Mouse (Mus musculus): ENCODE measurements around the gene Adgrg1.

Gene Adgrg1

GRCm38 (mm10) chr8:94974467-94975165, at the start of gene Adgrg1:
TSS of gene Adgrg1 (plus strand) at chr8:94974751.
- no peak for DNase-seq

- no peak for DNase-seq
Observed at GRCm38 (mm10) chr8:94928227-94928626, 46.3 kb upstream of the Adgrg1 start.

GRCm38 (mm10) chr8:94933918-94934317, 40.6 kb upstream of the Adgrg1 start:
- no peak for DNase-seq

DNA sequence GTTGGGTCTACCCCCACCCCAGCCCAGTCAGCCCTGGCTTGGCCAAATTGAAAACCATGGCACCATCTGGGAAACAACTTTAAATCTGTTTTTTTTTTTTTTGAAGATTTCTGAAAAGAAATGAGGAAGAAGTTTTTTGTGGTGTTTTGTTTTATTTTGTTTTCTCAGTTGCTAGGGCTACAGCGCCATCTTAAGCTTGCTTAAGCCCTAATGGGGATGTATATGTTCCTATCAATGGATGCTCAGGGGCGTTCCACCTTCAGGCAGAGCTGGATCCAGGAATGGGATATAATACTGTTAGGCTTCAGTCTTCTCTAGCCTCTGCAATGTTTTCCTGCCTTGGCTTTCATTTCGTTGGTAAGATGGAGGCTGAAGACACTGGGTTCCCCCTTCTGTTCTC, 39.4 kb upstream of the Adgrg1 start:
- no peak for DNase-seq

GRCm38 (mm10) chr8:94942566-94942965, 32.0 kb upstream of the Adgrg1 start:
- peak; percentile 62 for DNase-seq

DNA sequence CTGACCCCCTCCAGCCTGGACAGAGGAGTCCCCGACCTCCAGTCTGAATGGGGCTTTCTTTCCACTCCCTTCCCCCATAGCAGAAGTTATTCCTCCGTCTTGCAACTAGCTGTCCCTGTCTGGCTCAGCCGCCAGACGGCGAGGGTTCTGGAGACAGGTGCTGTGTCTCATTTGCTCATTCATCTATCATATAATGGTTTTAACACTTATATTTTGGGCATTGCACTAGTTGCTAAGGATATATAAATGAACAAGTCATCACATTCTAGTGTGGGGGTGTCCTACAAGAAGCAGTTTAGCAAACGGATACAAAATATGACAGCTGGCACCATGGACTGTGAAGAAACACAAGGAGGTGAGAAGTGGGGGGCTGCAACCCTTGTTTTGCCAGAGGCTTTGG, 29.4 kb upstream of the Adgrg1 start:
- no peak for DNase-seq

DNA sequence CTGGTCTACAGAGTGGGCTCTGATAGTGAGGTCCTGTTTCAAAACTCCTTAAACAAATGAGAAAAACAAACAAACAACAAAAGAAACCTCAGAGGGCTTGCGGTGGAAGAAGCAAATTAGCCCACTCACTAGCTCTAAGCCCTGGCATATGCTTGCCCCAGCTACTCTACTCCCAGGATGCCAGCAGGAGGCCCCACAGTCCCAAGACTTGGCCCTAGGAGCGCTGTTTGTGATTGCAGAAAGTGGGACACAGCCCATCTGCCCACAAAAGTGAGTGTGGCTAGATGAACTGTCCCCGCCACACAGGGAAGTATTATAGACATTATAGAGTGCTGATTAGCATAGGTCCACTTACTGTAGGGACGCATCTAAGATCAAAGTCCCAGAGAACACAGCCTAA, 26.1 kb upstream of the Adgrg1 start:
- no peak for DNase-seq

GRCm38 (mm10) chr8:94949010-94949409, 25.5 kb upstream of the Adgrg1 start:
- DNase-seq, result no peak

GRCm38 (mm10) chr8:94950046-94950445, 24.5 kb upstream of the Adgrg1 start:
- DNase-seq, result peak; percentile 75

DNA sequence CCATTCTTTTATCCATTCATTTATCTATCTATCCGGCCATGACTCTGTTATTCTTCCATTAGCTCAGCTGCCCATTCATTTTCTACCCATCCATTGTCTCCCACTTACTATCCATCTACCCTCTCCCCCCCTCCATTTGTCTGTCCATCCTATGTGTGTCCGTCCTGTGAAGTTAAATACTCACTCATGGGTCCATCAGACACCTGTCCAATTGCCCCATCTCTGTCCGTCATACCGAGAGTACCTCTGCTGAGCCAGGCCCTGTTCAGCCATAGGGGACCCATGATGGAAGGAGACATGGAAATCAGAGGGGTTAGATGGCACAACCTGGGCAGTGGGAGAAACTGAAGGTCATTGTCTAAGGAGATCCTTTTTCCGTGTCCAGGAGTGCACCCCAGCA, 24.1 kb upstream of the Adgrg1 start:
- no peak for DNase-seq

- DNase-seq, result no peak
Observed at GRCm38 (mm10) chr8:94952086-94952485, 22.5 kb upstream of the Adgrg1 start.

GRCm38 (mm10) chr8:94953624-94954367, 20.8 kb upstream of the Adgrg1 start:
- DNase-seq, result no peak

GRCm38 (mm10) chr8:94954368-94954737, 20.2 kb upstream of the Adgrg1 start:
- DNase-seq, result no peak

DNA sequence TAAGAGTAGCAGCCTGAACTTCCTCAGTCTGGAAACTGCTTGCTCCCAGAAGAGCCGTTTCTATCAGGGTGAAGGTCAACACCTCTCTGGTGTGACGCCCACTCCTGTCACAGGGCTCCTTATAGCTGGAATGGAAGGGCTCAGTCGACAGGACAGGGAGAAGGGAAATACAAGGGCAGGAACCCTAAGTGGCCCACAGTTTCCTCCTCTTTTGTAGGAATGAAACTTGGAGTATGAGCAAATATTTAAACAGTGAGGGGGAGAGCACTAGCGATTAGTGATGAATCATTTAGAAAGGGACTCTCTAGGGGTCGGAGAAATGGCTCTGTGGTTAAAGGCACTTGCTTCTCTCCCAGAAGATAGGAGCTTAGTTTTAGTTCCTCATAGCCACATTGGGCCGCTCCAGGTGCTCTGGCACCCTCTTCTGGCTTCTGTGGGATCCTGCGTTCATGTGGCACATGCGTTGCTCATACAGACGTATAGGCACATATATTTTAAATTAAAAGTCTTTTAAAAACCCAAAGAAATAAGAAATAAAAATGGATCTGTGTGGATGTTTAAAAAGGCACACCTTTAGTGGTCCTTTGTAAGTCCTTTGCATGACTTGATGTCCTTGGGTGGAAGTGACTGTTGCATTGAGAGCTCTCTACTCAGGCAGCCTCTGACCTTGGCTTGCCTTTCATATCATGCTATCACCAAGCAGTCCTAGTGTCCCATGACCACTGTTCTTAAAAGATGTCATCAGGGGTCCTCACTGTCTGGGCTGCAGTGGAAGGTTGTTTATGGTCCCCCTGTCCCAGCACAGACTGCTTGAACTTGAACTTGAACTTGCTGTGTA, 19.4 kb upstream of the Adgrg1 start:
- DNase-seq, result peak; percentile 63

GRCm38 (mm10) chr8:94956078-94956574, 18.4 kb upstream of the Adgrg1 start:
- DNase-seq, result no peak

DNA sequence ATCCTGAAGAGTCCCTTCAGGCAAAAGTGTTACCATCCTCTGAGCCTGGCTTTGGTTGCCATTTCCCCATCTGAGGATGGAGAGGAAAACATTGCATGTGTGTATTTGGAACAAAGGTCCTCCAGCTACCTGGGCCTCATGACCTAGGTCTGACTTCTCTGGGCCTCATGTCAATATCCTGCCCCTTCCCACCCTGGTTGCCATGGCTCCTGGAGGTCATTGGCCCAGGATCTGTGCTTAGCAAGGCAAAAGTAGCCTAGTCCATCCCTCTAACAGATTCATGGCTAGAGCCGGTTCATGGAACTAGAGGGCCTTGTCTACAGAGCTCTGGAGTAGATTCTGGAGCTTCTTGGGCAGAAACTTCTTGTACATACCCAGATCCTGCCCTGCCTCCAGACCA, 12.3 kb upstream of the Adgrg1 start:
- DNase-seq, result no peak

- DNase-seq, result no peak
Observed at GRCm38 (mm10) chr8:94964828-94965227, 9.7 kb upstream of the Adgrg1 start.

- DNase-seq, result peak; percentile 77
Observed at GRCm38 (mm10) chr8:94966578-94966977, 8.0 kb upstream of the Adgrg1 start.

DNA sequence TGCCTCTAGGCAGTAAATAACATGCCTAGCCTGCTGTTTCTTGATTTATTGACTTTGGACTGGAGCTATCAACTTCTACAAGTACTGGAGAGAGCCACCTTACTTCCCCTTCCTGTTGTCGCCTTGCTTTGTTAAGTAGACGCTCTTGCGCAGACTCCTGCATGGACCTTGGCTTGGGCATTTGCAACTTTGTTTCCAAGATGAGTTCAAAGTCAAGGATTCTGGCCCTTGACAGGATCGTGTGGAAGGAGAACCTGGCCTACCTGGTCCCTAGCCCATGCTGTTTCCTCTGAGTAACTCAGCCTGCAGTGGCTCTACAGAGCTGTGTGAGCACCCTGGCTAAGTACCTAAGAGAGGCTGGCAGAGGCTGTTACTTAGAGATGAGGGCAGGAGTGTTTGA, 7.5 kb upstream of the Adgrg1 start:
- no peak for DNase-seq

- no peak for DNase-seq
Observed at GRCm38 (mm10) chr8:94967554-94967953, 7.0 kb upstream of the Adgrg1 start.

- DNase-seq, result no peak
Observed at GRCm38 (mm10) chr8:94973270-94973669, 1.3 kb upstream of the Adgrg1 start.

GRCm38 (mm10) chr8:94973786-94974185, 765 bp upstream of the Adgrg1 start:
- DNase-seq, result no peak

- peak; percentile 18 for DNase-seq
Observed at GRCm38 (mm10) chr8:94976651-94977417, 2.3 kb downstream of the Adgrg1 start.
